Mouse (Mus musculus) limb, embryonic 12.5 days (tissue): Measurements from ENCODE around the gene 2310050C09Rik. TPM values are rescaled to one million over a fixed set of nuclear protein-coding genes. Genes with fewer than 3 reads are reported as not detected.

ENCODE experiments used
- polyA plus RNA-seq: library from polyadenylated mRNA; unstranded; fragments of >200 nt; fragmentation: Nextera tagmentation; extraction: Ambion mirVana; gene quantifications from 2 replicates; pipeline ENCODE4 v1.2.1, GENCODE M21; 2016

The 2310050C09Rik gene
- polyA plus RNA-seq, 1 experiment from 2014 or later, result not detected

Other genes with a start within 250 kb of the 2310050C09Rik start
- gene Lce6a, start 248.6 kb downstream of the 2310050C09Rik start, polyA plus RNA-seq, result not detected in 2 replicates
- gene Lce1a1, start 221.9 kb downstream of the 2310050C09Rik start, polyA plus RNA-seq, result not detected in 2 replicates
- gene Lce1b, start 213.3 kb downstream of the 2310050C09Rik start, polyA plus RNA-seq, result not detected in 2 replicates
- gene Lce1a2, start 199.9 kb downstream of the 2310050C09Rik start, polyA plus RNA-seq, result not detected in 2 replicates
- gene Lce1c, start 191.0 kb downstream of the 2310050C09Rik start, polyA plus RNA-seq, result not detected in 2 replicates
- not detected in 2 replicates for gene Lce1d, start 183.0 kb downstream of the 2310050C09Rik start, polyA plus RNA-seq
- not detected in 2 replicates for gene Lce1e, start 161.1 kb downstream of the 2310050C09Rik start, polyA plus RNA-seq
- not detected in 2 replicates for gene Lce1f, start 149.9 kb downstream of the 2310050C09Rik start, polyA plus RNA-seq
- gene Gm38119, start 131.1 kb downstream of the 2310050C09Rik start, polyA plus RNA-seq, result not detected in 2 replicates
- not detected in 2 replicates for gene Lce1g, start 117.9 kb downstream of the 2310050C09Rik start, polyA plus RNA-seq
- not detected in 2 replicates for gene Lce1h, start 105.2 kb downstream of the 2310050C09Rik start, polyA plus RNA-seq
- not detected in 2 replicates for gene Lce1i, start 91.3 kb downstream of the 2310050C09Rik start, polyA plus RNA-seq
- not detected in 2 replicates for gene Lce1j, start 79.7 kb downstream of the 2310050C09Rik start, polyA plus RNA-seq
- gene Lce1k, start 62.3 kb downstream of the 2310050C09Rik start, polyA plus RNA-seq, result not detected in 2 replicates
- gene Kprp, start 43.0 kb downstream of the 2310050C09Rik start, polyA plus RNA-seq, result not detected in 2 replicates
- not detected in 2 replicates for gene Lce1l, start 18.9 kb downstream of the 2310050C09Rik start, polyA plus RNA-seq
- not detected in 2 replicates for gene Lce3a, start 56.0 kb upstream of the 2310050C09Rik start, polyA plus RNA-seq
- not detected in 2 replicates for gene Lce3b, start 62.8 kb upstream of the 2310050C09Rik start, polyA plus RNA-seq
- not detected in 2 replicates for gene Lce3c, start 74.3 kb upstream of the 2310050C09Rik start, polyA plus RNA-seq
- gene Lce3d, start 87.2 kb upstream of the 2310050C09Rik start, polyA plus RNA-seq, result not detected in 2 replicates
- gene Lce3e, start 96.8 kb upstream of the 2310050C09Rik start, polyA plus RNA-seq, result not detected in 2 replicates
- gene Lce3f, start 122.0 kb upstream of the 2310050C09Rik start, polyA plus RNA-seq, result not detected in 2 replicates
- not detected in 2 replicates for gene Crct1, start 145.5 kb upstream of the 2310050C09Rik start, polyA plus RNA-seq
- gene Lce1m, start 148.8 kb upstream of the 2310050C09Rik start, polyA plus RNA-seq, result not detected in 2 replicates
- not detected in 2 replicates for gene Gm4858, start 198.6 kb upstream of the 2310050C09Rik start, polyA plus RNA-seq